Mouse (Mus musculus): ENCODE results near the gene Rab43. TPM values are rescaled to one million over a fixed set of nuclear protein-coding genes. Genes with fewer than 3 reads are reported as not detected.
"Not testable (repeated sequence)": the region's sequence is repeated elsewhere in the genome, so short reads cannot be mapped to it uniquely, and the experiment has no call there.

Gene Rab43
- polyA plus RNA-seq, 1 experiment from 2014 or later, result 3.8 TPM

DNA sequence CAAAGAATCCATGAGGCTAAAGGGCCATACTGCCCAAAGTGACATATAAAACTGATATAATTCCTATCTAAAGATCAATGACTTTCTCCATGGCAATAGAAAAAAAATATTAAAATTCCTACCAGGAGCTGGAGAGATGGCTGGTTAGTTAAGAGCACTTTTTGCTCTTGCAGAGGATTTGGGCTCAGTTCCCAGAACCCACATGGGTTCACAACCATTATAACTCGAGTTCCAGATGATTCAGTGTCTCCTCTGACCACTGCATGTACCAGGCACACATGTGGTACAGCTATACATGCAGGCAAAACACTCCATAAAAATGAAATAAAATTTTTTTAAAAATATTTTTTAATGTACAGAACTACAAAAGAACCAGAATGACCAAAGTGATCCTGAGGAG lies 37.5 kb downstream of the Rab43 start:
- no peak overlapping the region for H3K9ac ChIP-seq (ENCODE audit: low read length)
- no peaks in the 10 kb centered on the region for H3K4me1 ChIP-seq (ENCODE audit: control insufficient read depth, insufficient read depth, low read length)
- ATAC-seq, result no peak
- H3K4me3 ChIP-seq (ENCODE audit: low read depth, low read length), result no peak overlapping the region
- H3K9me3 ChIP-seq (replicated peaks; ENCODE audit: control insufficient read depth, low read length), result no peaks in the 10 kb centered on the region
- H3K36me3 ChIP-seq (ENCODE audit: control insufficient read depth, insufficient read depth, low read length), result no peaks in the 10 kb centered on the region
- H3K4me2 ChIP-seq (ENCODE audit: low read length), result no peak overlapping the region
- no peak overlapping the region for H3K27ac ChIP-seq (ENCODE audit: low read depth, low read length)
- WGBS, result 42% methylated on average over 1 of the region's 1 CpGs
- H3K27me3 ChIP-seq (replicated peaks; ENCODE audit: control insufficient read depth, insufficient read depth, low read length), result no peaks in the 10 kb centered on the region
- no peak for DNase-seq (ENCODE audit: low spot score)

DNA sequence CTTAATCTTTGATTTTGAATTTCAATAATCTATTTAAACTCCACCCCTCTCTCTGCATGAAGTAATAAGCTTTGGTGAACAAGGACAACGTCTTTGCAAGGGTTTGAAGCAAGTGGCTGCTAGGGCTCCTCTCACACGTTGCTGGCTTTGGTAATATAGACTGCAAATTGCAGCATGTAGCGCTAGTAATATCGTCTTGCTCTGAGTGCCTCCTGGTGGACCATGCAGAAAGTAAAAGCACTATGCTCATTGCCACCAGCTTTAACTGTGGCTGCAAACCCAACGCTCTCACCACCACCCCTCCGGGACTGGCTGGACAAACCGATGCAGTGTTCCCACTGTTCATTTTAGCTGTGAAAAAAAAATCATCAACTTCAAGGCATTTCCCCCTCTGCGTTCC lies 41.3 kb downstream of the Rab43 start:
- DNase-seq (ENCODE audit: low spot score) (peak; percentile 32), ATAC-seq (no peak)
- no peaks in the 10 kb centered on the region for H3K36me3 ChIP-seq (ENCODE audit: control insufficient read depth, insufficient read depth, low read length)
- H3K27ac ChIP-seq (ENCODE audit: low read depth, low read length), result no peak overlapping the region
- H3K4me1 ChIP-seq (ENCODE audit: control insufficient read depth, insufficient read depth, low read length), result no peaks in the 10 kb centered on the region
- H3K4me3 ChIP-seq (ENCODE audit: low read depth, low read length), result no peak overlapping the region
- no peak overlapping the region for H3K4me2 ChIP-seq (ENCODE audit: low read length)
- no peaks in the 10 kb centered on the region for H3K27me3 ChIP-seq (replicated peaks; ENCODE audit: control insufficient read depth, insufficient read depth, low read length)
- 57% methylated on average over 8 of the region's 8 CpGs for WGBS
- H3K9me3 ChIP-seq (replicated peaks; ENCODE audit: control insufficient read depth, low read length), result no peaks in the 10 kb centered on the region
- no peak overlapping the region for H3K9ac ChIP-seq (ENCODE audit: low read length)

GRCm38 (mm10) chr6:87764296-87764695 lies 47.7 kb downstream of the Rab43 start:
- not testable (repeated sequence) for H3K27me3 ChIP-seq (replicated peaks; ENCODE audit: control insufficient read depth, insufficient read depth, low read length); H3K4me1 ChIP-seq (ENCODE audit: control insufficient read depth, insufficient read depth, low read length); H3K9ac ChIP-seq (ENCODE audit: low read length); H3K27ac ChIP-seq (ENCODE audit: low read depth, low read length); H3K36me3 ChIP-seq (ENCODE audit: control insufficient read depth, insufficient read depth, low read length); DNase-seq (ENCODE audit: low spot score); H3K9me3 ChIP-seq (replicated peaks; ENCODE audit: control insufficient read depth, low read length); ATAC-seq; H3K4me3 ChIP-seq (ENCODE audit: low read depth, low read length); H3K4me2 ChIP-seq (ENCODE audit: low read length)
- WGBS, result 92% methylated on average over 2 of the region's 2 CpGs

- peak; percentile 36 for DNase-seq (ENCODE audit: low spot score)
- H3K27ac ChIP-seq (ENCODE audit: low read depth, low read length), result no peak overlapping the region
- H3K9me3 ChIP-seq (replicated peaks; ENCODE audit: control insufficient read depth, low read length), result no peaks in the 10 kb centered on the region
- H3K9ac ChIP-seq (ENCODE audit: low read length), result no peak overlapping the region
- no peak overlapping the region for H3K4me2 ChIP-seq (ENCODE audit: low read length)
- no peaks in the 10 kb centered on the region for H3K36me3 ChIP-seq (ENCODE audit: control insufficient read depth, insufficient read depth, low read length)
- no peaks in the 10 kb centered on the region for H3K27me3 ChIP-seq (replicated peaks; ENCODE audit: control insufficient read depth, insufficient read depth, low read length)
- H3K4me3 ChIP-seq (ENCODE audit: low read depth, low read length), result no peak overlapping the region
- no peaks in the 10 kb centered on the region for H3K4me1 ChIP-seq (ENCODE audit: control insufficient read depth, insufficient read depth, low read length)
- ATAC-seq, result no peak
- 66% methylated on average over 4 of the region's 4 CpGs for WGBS
Observed at GRCm38 (mm10) chr6:87763376-87764280, 48.3 kb downstream of the Rab43 start.

DNA sequence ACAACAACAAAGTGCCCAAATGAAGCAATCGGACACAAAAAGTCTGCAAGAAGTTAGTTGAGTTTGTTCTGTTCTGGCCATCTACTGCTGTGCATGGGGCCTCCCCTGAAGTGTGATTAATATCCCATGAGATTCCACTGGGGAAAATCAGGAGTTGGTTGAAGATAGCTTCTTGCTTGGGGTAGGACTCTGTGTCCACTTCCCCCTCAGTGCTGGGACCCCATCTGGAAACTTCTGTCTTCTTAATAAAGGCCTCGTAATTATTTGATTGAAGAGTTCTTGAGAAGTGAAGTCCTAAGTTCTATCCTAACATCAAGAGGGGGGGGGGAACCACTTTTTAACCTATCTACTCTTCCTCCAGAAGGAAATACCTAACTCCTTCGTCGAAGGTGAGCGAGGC lies 49.8 kb downstream of the Rab43 start:
- no peak overlapping the region for H3K9ac ChIP-seq (ENCODE audit: low read length)
- whole genome bisulfite sequencing, result 86% methylated on average over 5 of the region's 5 CpGs
- H3K4me1 ChIP-seq (ENCODE audit: control insufficient read depth, insufficient read depth, low read length), result no peaks in the 10 kb centered on the region
- H3K27me3 ChIP-seq (replicated peaks; ENCODE audit: control insufficient read depth, insufficient read depth, low read length), result no peaks in the 10 kb centered on the region
- no peaks in the 10 kb centered on the region for H3K9me3 ChIP-seq (replicated peaks; ENCODE audit: control insufficient read depth, low read length)
- H3K36me3 ChIP-seq (ENCODE audit: control insufficient read depth, insufficient read depth, low read length), result no peaks in the 10 kb centered on the region
- H3K4me3 ChIP-seq (ENCODE audit: low read depth, low read length), result no peak overlapping the region
- ATAC-seq, result no peak
- H3K4me2 ChIP-seq (ENCODE audit: low read length), result no peak overlapping the region
- no peak overlapping the region for H3K27ac ChIP-seq (ENCODE audit: low read depth, low read length)
- no peak for DNase-seq (ENCODE audit: low spot score)

DNA sequence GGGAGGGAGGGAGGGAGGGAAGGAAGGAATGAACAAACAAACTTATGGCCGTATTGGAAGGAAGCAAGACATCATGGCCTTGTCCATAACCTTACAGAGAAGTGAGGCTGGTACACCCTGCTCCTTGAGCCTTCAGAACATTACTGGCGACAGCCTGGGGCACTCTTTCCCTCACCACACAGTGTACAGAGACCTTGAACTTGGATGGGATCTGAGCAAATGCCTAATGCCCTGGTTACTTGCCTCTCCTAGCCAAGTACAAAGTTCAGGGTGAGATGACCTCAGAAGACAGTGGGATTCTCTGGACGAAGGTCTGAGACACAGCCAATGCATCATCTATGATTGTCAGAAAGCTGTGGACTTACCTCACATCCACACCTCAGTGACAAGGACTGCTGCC lies 52.1 kb downstream of the Rab43 start:
- no peak overlapping the region for H3K4me2 ChIP-seq (ENCODE audit: low read length)
- WGBS, result 79% methylated on average over 3 of the region's 3 CpGs
- no peak overlapping the region for H3K4me3 ChIP-seq (ENCODE audit: low read depth, low read length)
- no peaks in the 10 kb centered on the region for H3K4me1 ChIP-seq (ENCODE audit: control insufficient read depth, insufficient read depth, low read length)
- no peaks in the 10 kb centered on the region for H3K36me3 ChIP-seq (ENCODE audit: control insufficient read depth, insufficient read depth, low read length)
- H3K9me3 ChIP-seq (replicated peaks; ENCODE audit: control insufficient read depth, low read length), result no peaks in the 10 kb centered on the region
- ATAC-seq (no peak), DNase-seq (ENCODE audit: low spot score) (no peak)
- no peaks in the 10 kb centered on the region for H3K27me3 ChIP-seq (replicated peaks; ENCODE audit: control insufficient read depth, insufficient read depth, low read length)
- H3K27ac ChIP-seq (ENCODE audit: low read depth, low read length), result no peak overlapping the region
- no peak overlapping the region for H3K9ac ChIP-seq (ENCODE audit: low read length)

DNA sequence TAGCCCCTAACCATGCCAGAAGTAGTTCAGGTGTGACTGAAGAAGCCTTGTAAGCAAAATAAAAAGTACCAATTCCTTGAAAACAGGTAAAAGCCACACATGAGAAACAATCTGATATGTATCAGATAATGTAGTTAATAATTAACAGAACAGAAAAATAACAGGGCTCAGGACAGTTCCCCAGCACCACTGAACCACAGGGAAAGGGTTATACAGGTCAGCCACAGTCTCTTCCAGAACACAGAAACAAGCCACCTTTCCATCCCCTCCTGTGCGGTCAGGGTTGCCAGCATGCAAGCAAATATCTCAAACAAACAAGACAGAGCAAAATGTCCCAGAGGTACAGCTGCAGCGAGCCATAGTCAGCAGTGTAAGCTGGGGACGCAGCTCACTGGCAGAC lies 52.6 kb downstream of the Rab43 start:
- H3K9ac ChIP-seq (ENCODE audit: low read length), result no peak overlapping the region
- H3K4me2 ChIP-seq (ENCODE audit: low read length), result no peak overlapping the region
- DNase-seq (ENCODE audit: low spot score), result no peak
- H3K4me1 ChIP-seq (ENCODE audit: control insufficient read depth, insufficient read depth, low read length), result no peaks in the 10 kb centered on the region
- H3K36me3 ChIP-seq (ENCODE audit: control insufficient read depth, insufficient read depth, low read length), result no peaks in the 10 kb centered on the region
- H3K9me3 ChIP-seq (replicated peaks; ENCODE audit: control insufficient read depth, low read length), result no peaks in the 10 kb centered on the region
- no peaks in the 10 kb centered on the region for H3K27me3 ChIP-seq (replicated peaks; ENCODE audit: control insufficient read depth, insufficient read depth, low read length)
- WGBS, result 89% methylated on average over 3 of the region's 3 CpGs
- no peak overlapping the region for H3K4me3 ChIP-seq (ENCODE audit: low read depth, low read length)
- H3K27ac ChIP-seq (ENCODE audit: low read depth, low read length), result no peak overlapping the region
- ATAC-seq, result no peak

DNA sequence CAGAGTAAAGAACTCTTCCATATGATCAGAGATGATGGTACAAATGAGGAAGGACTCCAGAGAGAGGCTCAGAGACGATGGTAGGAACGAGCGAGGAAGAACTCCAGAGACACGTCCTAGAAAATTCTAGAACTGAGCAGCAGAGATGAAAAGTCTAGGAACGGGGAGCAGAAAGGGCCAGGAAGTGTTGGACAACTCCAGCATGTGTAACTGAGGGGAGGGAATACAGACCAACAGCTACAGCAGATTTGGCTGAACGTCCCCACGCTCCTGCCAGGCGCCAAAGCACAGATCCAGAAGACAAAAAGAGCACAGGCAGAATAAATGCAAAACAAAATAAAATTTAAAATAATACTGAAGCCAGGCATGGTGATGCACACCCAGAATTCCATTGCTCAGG lies 55.1 kb downstream of the Rab43 start:
- Histone ChIP-seq H3K9me3 (replicated peaks; ENCODE audit: control insufficient read depth, low read length) (no peaks in the 10 kb centered on the region), H3K4me2 (ENCODE audit: low read length) (no peak overlapping the region), H3K9ac (ENCODE audit: low read length) (no peak overlapping the region), H3K27me3 (replicated peaks; ENCODE audit: control insufficient read depth, insufficient read depth, low read length) (no peaks in the 10 kb centered on the region), H3K36me3 (ENCODE audit: control insufficient read depth, insufficient read depth, low read length) (no peaks in the 10 kb centered on the region), H3K27ac (ENCODE audit: low read depth, low read length) (no peak overlapping the region), H3K4me3 (ENCODE audit: low read depth, low read length) (no peak overlapping the region), H3K4me1 (ENCODE audit: control insufficient read depth, insufficient read depth, low read length) (no peaks in the 10 kb centered on the region)
- WGBS, result 88% methylated on average over 8 of the region's 8 CpGs
- ATAC-seq, result no peak
- DNase-seq (ENCODE audit: low spot score), result no peak

DNA sequence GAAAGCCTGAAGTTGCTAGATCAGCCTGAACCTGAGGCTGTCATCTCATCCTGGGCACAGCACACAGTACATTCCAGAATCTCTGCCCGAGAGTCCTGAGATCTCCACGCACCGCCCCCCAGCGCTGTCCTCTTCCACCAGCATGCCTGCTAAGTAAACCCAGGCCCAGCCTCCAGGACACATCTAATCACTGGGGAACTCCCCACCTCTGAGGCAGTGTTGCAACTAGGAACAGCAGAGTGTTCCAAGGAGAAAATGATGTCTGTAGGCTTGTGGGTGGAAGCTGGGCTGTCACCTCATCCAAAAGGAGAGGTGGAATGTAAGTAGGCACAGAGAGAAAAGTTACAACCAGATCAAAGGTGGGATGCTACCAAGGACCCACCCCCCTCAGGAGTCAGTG lies 56.8 kb downstream of the Rab43 start:
- no peak overlapping the region for H3K4me3 ChIP-seq (ENCODE audit: low read depth, low read length)
- ATAC-seq (no peak), DNase-seq (ENCODE audit: low spot score) (no peak)
- H3K4me1 ChIP-seq (ENCODE audit: control insufficient read depth, insufficient read depth, low read length), result no peaks in the 10 kb centered on the region
- no peaks in the 10 kb centered on the region for H3K36me3 ChIP-seq (ENCODE audit: control insufficient read depth, insufficient read depth, low read length)
- no peaks in the 10 kb centered on the region for H3K9me3 ChIP-seq (replicated peaks; ENCODE audit: control insufficient read depth, low read length)
- H3K4me2 ChIP-seq (ENCODE audit: low read length), result no peak overlapping the region
- no peaks in the 10 kb centered on the region for H3K27me3 ChIP-seq (replicated peaks; ENCODE audit: control insufficient read depth, insufficient read depth, low read length)
- H3K9ac ChIP-seq (ENCODE audit: low read length), result no peak overlapping the region
- WGBS, result 94% methylated on average over 4 of the region's 4 CpGs
- H3K27ac ChIP-seq (ENCODE audit: low read depth, low read length), result no peak overlapping the region

Measured in forebrain, embryonic 14.5 days (tissue).